Mouse (Mus musculus) lung, postnatal 0 days (tissue): Measurements from ENCODE around the gene Uri1.

Experiments used
- CTCF ChIP-seq: IDR thresholded peaks from 2 replicates; pipeline ENCODE4 v1.5.1; 2016; ENCODE audit warnings: antibody characterized with exemption, mild to moderate bottlenecking
- EP300 ChIP-seq: IDR thresholded peaks from 2 replicates; pipeline ENCODE4 v1.6.1; 2016; ENCODE audit warnings: antibody characterized with exemption, mild to moderate bottlenecking, control low read depth

GRCm38 (mm10) chr7:38002451-38002850 is 20.9 kb downstream of the Uri1 start:
- TF ChIP-seq EP300 (no peak), CTCF (no peak)
